8 mouse cellular contexts compared by ENCODE assay signal in genomic region chr12:87265444-87265843, GRCm38 (mm10). TPM values are rescaled to one million over a fixed set of nuclear protein-coding genes. Genes with fewer than 3 reads are reported as not detected.
DNase-seq lines count a peak whose midpoint lies in the region; ATAC-seq and TF ChIP-seq lines count a peak whose summit lies in the region.

No protein-coding gene starts in this region.

- peak overlapping the region; percentile 92 for H3K4me3 ChIP-seq in kidney, embryonic 14.5 days (ENCODE audit: low read length)
- H3K4me3 ChIP-seq in bone marrow, adult 2 months (replicated peaks; ENCODE audit: control insufficient read depth, low read depth, low read length): peak overlapping the region; percentile 94
- H3K4me3 ChIP-seq in hindbrain, embryonic 13.5 days: peak overlapping the region; percentile 85
- peak overlapping the region; percentile 82 for H3K4me3 ChIP-seq in midbrain, embryonic 13.5 days (replicated peaks)

- no peaks in the 10 kb centered on the region for H3K27me3 ChIP-seq in kidney, embryonic 14.5 days (ENCODE audit: control insufficient read depth, insufficient read depth, low read length)
- no peaks in the 10 kb centered on the region for H3K27me3 ChIP-seq in hindbrain, embryonic 13.5 days
- H3K27me3 ChIP-seq in midbrain, embryonic 13.5 days: no peaks in the 10 kb centered on the region

- H3K9ac ChIP-seq in kidney, embryonic 14.5 days (ENCODE audit: low read depth, low read length): peak overlapping the region; percentile 78
- peak overlapping the region; percentile 89 for H3K9ac ChIP-seq in hindbrain, embryonic 13.5 days
- H3K9ac ChIP-seq in midbrain, embryonic 13.5 days (replicated peaks): peak overlapping the region; percentile 88

- H3K36me3 ChIP-seq in kidney, embryonic 14.5 days (ENCODE audit: control insufficient read depth, insufficient read depth, low read length): peaks cover 53% of the 10 kb centered on the region
- peaks cover 47% of the 10 kb centered on the region for H3K36me3 ChIP-seq in hindbrain, embryonic 13.5 days
- peaks cover 51% of the 10 kb centered on the region for H3K36me3 ChIP-seq in midbrain, embryonic 13.5 days

- H3K4me1 ChIP-seq in kidney, embryonic 14.5 days (ENCODE audit: control insufficient read depth, insufficient read depth, low read length): peaks cover 8% of the 10 kb centered on the region
- H3K4me1 ChIP-seq in bone marrow, adult 2 months (ENCODE audit: control insufficient read depth, insufficient read depth, low read length): peaks cover 5% of the 10 kb centered on the region; the same call in 1 of the 2 replicates
- peaks cover 21% of the 10 kb centered on the region for H3K4me1 ChIP-seq in hindbrain, embryonic 13.5 days (replicated peaks)
- H3K4me1 ChIP-seq in midbrain, embryonic 13.5 days (replicated peaks): peaks cover 27% of the 10 kb centered on the region

- H3K27ac ChIP-seq in kidney, embryonic 14.5 days (ENCODE audit: low read depth, low read length): peak overlapping the region; percentile 80
- no peak overlapping the region for H3K27ac ChIP-seq in bone marrow, adult 2 months (ENCODE audit: control insufficient read depth, insufficient read depth, low read depth, low read length, poor library complexity)
- H3K27ac ChIP-seq in hindbrain, embryonic 13.5 days: peak overlapping the region; percentile 90
- peak overlapping the region; percentile 86 for H3K27ac ChIP-seq in midbrain, embryonic 13.5 days

- WGBS in kidney, embryonic 14.5 days: 14% methylated on average over 11 of the region's 11 CpGs
- 18% methylated on average over 11 of the region's 11 CpGs for WGBS in bone marrow, adult 2 months
- 25% methylated on average over 11 of the region's 11 CpGs for WGBS in hindbrain, embryonic 13.5 days
- WGBS in midbrain, embryonic 13.5 days: 24% methylated on average over 11 of the region's 11 CpGs

- no peak for ATAC-seq in kidney, embryonic 14.5 days (ENCODE audit: low FRiP score, low TSS enrichment)
- no peak for ATAC-seq in hindbrain, embryonic 13.5 days (ENCODE audit: low FRiP score)
- ATAC-seq in midbrain, embryonic 13.5 days: no peak
- no peak for ATAC-seq in monocyte, adult 5-6 weeks (replicated peaks; ENCODE audit: insufficient number of reproducible peaks, low FRiP score, low TSS enrichment, poor library complexity, severe bottlenecking)
- no peak for ATAC-seq in activated CD4-positive, CD25-positive, alpha-beta regulatory T cell, adult 4 months

- TF ChIP-seq CTCF in bone marrow, adult 2 months (IDR thresholded peaks at IDR 0.05; ENCODE audit: control insufficient read depth, insufficient read depth, low read length): no peak

- H3K4me2 ChIP-seq in kidney, embryonic 14.5 days (replicated peaks; ENCODE audit: low read depth, low read length): peak overlapping the region; percentile 67
- H3K4me2 ChIP-seq in hindbrain, embryonic 13.5 days: peak overlapping the region; percentile 71
- peak overlapping the region; percentile 77 for H3K4me2 ChIP-seq in midbrain, embryonic 13.5 days (replicated peaks)

- TF ChIP-seq POLR2A in bone marrow, adult 2 months (IDR thresholded peaks at IDR 0.05; ENCODE audit: borderline replicate concordance, control insufficient read depth, low read depth, low read length): no peak

- no peak for DNase-seq in kidney, adult 9 months
- no peak for DNase-seq in cerebellum, postnatal 25 days

- no peaks in the 10 kb centered on the region for H3K9me3 ChIP-seq in kidney, embryonic 14.5 days (ENCODE audit: control insufficient read depth, low read length)
- H3K9me3 ChIP-seq in hindbrain, embryonic 13.5 days: no peaks in the 10 kb centered on the region
- H3K9me3 ChIP-seq in midbrain, embryonic 13.5 days: no peaks in the 10 kb centered on the region

RNA-seq across cellular contexts. Expression of gene Vipas39, which starts 0.6 kb away (rescaled TPM):
- polyA plus RNA-seq in kidney, embryonic 14.5 days (2014; fragmentation: Nextera tagmentation; extraction: Ambion mirVana): 42.9 and 50.7 TPM in 2 replicates
- 10.8 and 23.7 TPM in 2 replicates for polyA plus RNA-seq in bone marrow, adult 2 months (2011; ENCODE audit: insufficient read depth, insufficient read length, low replicate concordance, missing spikeins)
- polyA plus RNA-seq in hindbrain, embryonic 13.5 days (2015; fragmentation: Nextera tagmentation; extraction: Ambion mirVana): 57.7 and 62.4 TPM in 2 replicates
- 67.3 and 69.3 TPM in 2 replicates for polyA plus RNA-seq in midbrain, embryonic 13.5 days (2015; fragmentation: Nextera tagmentation; extraction: Ambion mirVana)
- total RNA-seq in monocyte, adult 5-6 weeks (2017): 29.4 to 34.9 TPM (median 34.6 TPM) in 3 replicates
- polyA plus RNA-seq in activated CD4-positive, CD25-positive, alpha-beta regulatory T cell, adult 4 months (2017; shearing (Covaris generic)): 10 to 100 TPM; 33.6 to 34.7 TPM

RNA-seq across cellular contexts. Expression of gene Ahsa1, which starts 0.8 kb away (rescaled TPM):
- polyA plus RNA-seq in kidney, embryonic 14.5 days (2014; fragmentation: Nextera tagmentation; extraction: Ambion mirVana): 203 and 219 TPM in 2 replicates
- polyA plus RNA-seq in bone marrow, adult 2 months (2011; ENCODE audit: insufficient read depth, insufficient read length, low replicate concordance, missing spikeins): 49.0 and 74.4 TPM in 2 replicates
- 193 and 214 TPM in 2 replicates for polyA plus RNA-seq in hindbrain, embryonic 13.5 days (2015; fragmentation: Nextera tagmentation; extraction: Ambion mirVana)
- 207 and 209 TPM in 2 replicates for polyA plus RNA-seq in midbrain, embryonic 13.5 days (2015; fragmentation: Nextera tagmentation; extraction: Ambion mirVana)
- total RNA-seq in monocyte, adult 5-6 weeks (2017): 175 to 197 TPM (median 181 TPM) in 3 replicates
- polyA plus RNA-seq in activated CD4-positive, CD25-positive, alpha-beta regulatory T cell, adult 4 months (2017; shearing (Covaris generic)): 100 to 1,000 TPM; 116 to 151 TPM

RNA-seq across cellular contexts. Expression of gene Noxred1, which starts 26.9 kb away (rescaled TPM):
- polyA plus RNA-seq in kidney, embryonic 14.5 days (2014; fragmentation: Nextera tagmentation; extraction: Ambion mirVana): 0.33 and 0.69 TPM in 2 replicates
- 2.6 TPM in 1 of 2 replicates, not detected in the other for polyA plus RNA-seq in bone marrow, adult 2 months (2011; ENCODE audit: insufficient read depth, insufficient read length, low replicate concordance, missing spikeins)
- polyA plus RNA-seq in hindbrain, embryonic 13.5 days (2015; fragmentation: Nextera tagmentation; extraction: Ambion mirVana): 1.6 and 2.1 TPM in 2 replicates
- 1.4 and 1.7 TPM in 2 replicates for polyA plus RNA-seq in midbrain, embryonic 13.5 days (2015; fragmentation: Nextera tagmentation; extraction: Ambion mirVana)
- 0.29 to 0.86 TPM in 2 of 3 replicates, not detected in the other for total RNA-seq in monocyte, adult 5-6 weeks (2017)
- polyA plus RNA-seq in activated CD4-positive, CD25-positive, alpha-beta regulatory T cell, adult 4 months (2017; shearing (Covaris generic)): 1 to 10 TPM in 1 of 2 experiments, under 1 TPM in 1; 0.64 to 1.2 TPM

RNA-seq across cellular contexts. Expression of gene Ism2, which starts 34.1 kb away (rescaled TPM):
- polyA plus RNA-seq in kidney, embryonic 14.5 days (2014; fragmentation: Nextera tagmentation; extraction: Ambion mirVana): 0.36 and 0.54 TPM in 2 replicates
- polyA plus RNA-seq in bone marrow, adult 2 months (2011; ENCODE audit: insufficient read depth, insufficient read length, low replicate concordance, missing spikeins): not detected in 2 replicates
- polyA plus RNA-seq in hindbrain, embryonic 13.5 days (2015; fragmentation: Nextera tagmentation; extraction: Ambion mirVana): 1.1 and 1.2 TPM in 2 replicates
- polyA plus RNA-seq in midbrain, embryonic 13.5 days (2015; fragmentation: Nextera tagmentation; extraction: Ambion mirVana): 0.79 and 0.93 TPM in 2 replicates
- not detected in 3 replicates for total RNA-seq in monocyte, adult 5-6 weeks (2017)
- polyA plus RNA-seq in activated CD4-positive, CD25-positive, alpha-beta regulatory T cell, adult 4 months (2017; shearing (Covaris generic)): not detected
